Mouse (Mus musculus) neural tube, embryonic 10.5 days (tissue): ENCODE measurements around the gene Ints5.
A peak's percentile ranks its signal among the peaks of the same experiment; 100 is the strongest.
"Not testable (repeated sequence)": the region's sequence is repeated elsewhere in the genome, so short reads cannot be mapped to it uniquely, and the experiment has no call there.

ENCODE experiments used
- DNase-seq: peaks from one replicate; pipeline ENCODE4 v3.0.0-alpha.2; 2017; ENCODE audit warnings: low spot score; ENCODE audit errors: extremely low spot score

Ints5 gene

GRCm38 (mm10) chr19:8892829-8893766 is at the start of gene Ints5:
Ints5 (plus strand) TSS chr19:8893005.
- peak; percentile 86 for DNase-seq

GRCm38 (mm10) chr19:8844371-8845129 is 48.3 kb upstream of the Ints5 start:
- DNase-seq, result peak; percentile 70

- DNase-seq, result no peak
Observed at GRCm38 (mm10) chr19:8848356-8848755, 44.4 kb upstream of the Ints5 start.

GRCm38 (mm10) chr19:8850402-8850901 is 42.4 kb upstream of the Ints5 start, which contains the start of gene Lrrn4cl:
Lrrn4cl (plus strand) TSS chr19:8850768.
- DNase-seq, result no peak

GRCm38 (mm10) chr19:8851639-8852038 is 41.2 kb upstream of the Ints5 start:
- no peak for DNase-seq

- DNase-seq, result no peak
Observed at GRCm38 (mm10) chr19:8852236-8852928, 40.4 kb upstream of the Ints5 start.

- DNase-seq, result no peak
Observed at GRCm38 (mm10) chr19:8853117-8853516, 39.7 kb upstream of the Ints5 start.

- DNase-seq, result no peak
Observed at GRCm38 (mm10) chr19:8857689-8858088, 35.1 kb upstream of the Ints5 start.

GRCm38 (mm10) chr19:8859018-8859417 is 33.8 kb upstream of the Ints5 start:
- DNase-seq, result peak; percentile 23

- DNase-seq, result no peak
Observed at GRCm38 (mm10) chr19:8864265-8864664, 28.5 kb upstream of the Ints5 start.

GRCm38 (mm10) chr19:8870381-8870780 is 22.4 kb upstream of the Ints5 start:
- not testable (repeated sequence) for DNase-seq

GRCm38 (mm10) chr19:8870838-8871237 is 22.0 kb upstream of the Ints5 start:
- no peak for DNase-seq

GRCm38 (mm10) chr19:8871267-8872186 is 21.3 kb upstream of the Ints5 start, which contains the start of gene Ubxn1:
Ubxn1 (plus strand) TSS chr19:8871496.
- peak; percentile 95 for DNase-seq

GRCm38 (mm10) chr19:8872266-8872840 is 20.5 kb upstream of the Ints5 start:
- DNase-seq, result no peak

- no peak for DNase-seq
Observed at GRCm38 (mm10) chr19:8875031-8875430, 17.8 kb upstream of the Ints5 start.

- DNase-seq, result peak; percentile 79
Observed at GRCm38 (mm10) chr19:8880311-8881033, 12.3 kb upstream of the Ints5 start, which contains the start of gene Uqcc3. Uqcc3 (minus strand) TSS chr19:8880923.

- DNase-seq, result no peak
Observed at GRCm38 (mm10) chr19:8881034-8881392, 11.8 kb upstream of the Ints5 start.

GRCm38 (mm10) chr19:8883616-8884015 is 9.2 kb upstream of the Ints5 start, which contains the start of the genes Lbhd1 and Gm49403:
Lbhd1 (plus strand) TSS chr19:8883732.
Gm49403 (plus strand) TSS chr19:8883930.
- DNase-seq, result no peak
